Mouse (Mus musculus) heart, adult 2 months (tissue): Measurements from ENCODE around the gene Rsrc1.
A peak's percentile ranks its signal among the peaks of the same experiment; 100 is the strongest.

Experiments used
- CTCF ChIP-seq: fragments of 200-600 bp; IDR thresholded peaks from 2 replicates; pipeline ENCODE4 v1.8.1; 2022; ENCODE audit warnings: antibody characterized with exemption, mild to moderate bottlenecking, moderate library complexity
- EP300 ChIP-seq: fragments of 200-500 bp; IDR thresholded peaks from 2 replicates; pipeline ENCODE4 v1.6.1; 2011; ENCODE audit warnings: low read depth, low read length, control low read depth; ENCODE audit not compliant: insufficient read depth
- POLR2A ChIP-seq: fragments of 200-500 bp; IDR thresholded peaks from 2 replicates; pipeline ENCODE4 v1.6.1; 2011; ENCODE audit warnings: mild to moderate bottlenecking, low read depth, low read length, control low read depth; ENCODE audit not compliant: insufficient read depth

GRCm38 (mm10) chr3:67267448-67267847, 286.3 kb downstream of the Rsrc1 start:
- TF ChIP-seq CTCF (peak; percentile 61), POLR2A (no peak), EP300 (no peak)
